Mouse (Mus musculus): ENCODE measurements around the gene Orc4. TPM values are rescaled to one million over a fixed set of nuclear protein-coding genes. Genes with fewer than 3 reads are reported as not detected.
"Not testable (repeated sequence)": the region's sequence is repeated elsewhere in the genome, so short reads cannot be mapped to it uniquely, and the experiment has no call there.

The Orc4 gene
- 10 to 100 TPM; 21.7 to 22.2 TPM for total RNA-seq (2021)
- long read RNA-seq, experiment 1, full-length matches to known transcripts = 6 of 14 reads
- long read RNA-seq, experiment 1, partial matches to known transcripts = 0 of 14 reads
- long read RNA-seq, experiment 1, other reads (novel, unspliced or antisense) = 8 of 14 reads
- long read RNA-seq, experiment 2, full-length matches to known transcripts = 8 of 18 reads
- long read RNA-seq, experiment 2, partial matches to known transcripts = 0 of 18 reads
- long read RNA-seq, experiment 2, other reads (novel, unspliced or antisense) = 10 of 18 reads

GRCm38 (mm10) chr2:48950252-48950315, at the start of gene Orc4:
Gene Orc4, minus strand, starts transcription at chr2:48950277.
- no peak for DNase-seq
- intact Hi-C loops (cut with DNase I; ENCODE audit: low total_unique reads) = no loop called here

DNA sequence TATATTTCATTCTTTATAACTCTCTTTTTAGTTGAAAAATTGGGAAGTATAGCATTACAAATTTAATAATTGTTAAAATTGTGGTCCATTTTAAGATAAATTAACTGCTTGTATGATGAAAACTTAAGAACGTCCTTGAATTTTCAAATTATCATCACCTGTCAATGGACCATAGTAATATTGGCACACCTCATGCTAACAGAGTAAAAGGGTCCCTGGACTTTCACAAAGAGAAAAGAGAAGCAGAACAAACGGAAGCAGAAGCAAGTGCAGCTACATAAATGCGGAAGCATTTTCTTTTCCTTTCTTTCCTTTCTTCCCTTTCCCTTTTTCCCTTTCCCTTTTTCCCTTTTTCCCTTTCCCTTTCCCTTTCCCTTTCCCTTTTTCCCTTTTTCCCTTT, 40.2 kb upstream of the Orc4 start:
- DNase-seq = no peak
- intact Hi-C loops (cut with DNase I; ENCODE audit: low total_unique reads) = no loop called here

DNA sequence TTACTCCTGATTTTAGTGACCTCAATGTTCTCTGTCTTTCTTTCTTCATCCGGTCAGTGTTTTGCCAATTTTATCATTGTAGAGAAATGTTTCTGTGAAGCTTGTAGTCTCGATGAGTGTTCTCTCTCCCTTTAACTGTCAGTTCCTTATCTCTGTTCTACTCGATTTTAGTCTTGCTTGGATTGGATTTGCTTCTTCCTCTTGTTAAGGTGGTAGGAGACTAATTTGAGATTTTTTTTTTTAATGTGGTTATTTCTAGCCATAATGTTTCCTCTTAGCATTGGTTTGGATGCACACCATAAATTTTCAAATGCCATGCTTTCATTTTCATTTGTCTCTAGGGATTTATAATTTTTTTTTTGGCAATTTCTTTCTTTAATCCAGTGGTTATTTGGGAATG, 28.8 kb upstream of the Orc4 start:
- no peak for DNase-seq
- intact Hi-C loops (cut with DNase I; ENCODE audit: low total_unique reads) = no loop called here

GRCm38 (mm10) chr2:48956591-48956990, 6.5 kb upstream of the Orc4 start:
- DNase-seq = no peak
- intact Hi-C loops (cut with DNase I; ENCODE audit: low total_unique reads) = no loop called here

GRCm38 (mm10) chr2:48950316-48950880, 321 bp upstream of the Orc4 start:
- intact Hi-C loops (cut with DNase I; ENCODE audit: low total_unique reads) = no loop called here
- DNase-seq = no peak

- intact Hi-C loops (cut with DNase I; ENCODE audit: low total_unique reads) = no loop called here
- peak; percentile 22 for DNase-seq
Observed at GRCm38 (mm10) chr2:48949743-48950251, 280 bp downstream of the Orc4 start.

DNA sequence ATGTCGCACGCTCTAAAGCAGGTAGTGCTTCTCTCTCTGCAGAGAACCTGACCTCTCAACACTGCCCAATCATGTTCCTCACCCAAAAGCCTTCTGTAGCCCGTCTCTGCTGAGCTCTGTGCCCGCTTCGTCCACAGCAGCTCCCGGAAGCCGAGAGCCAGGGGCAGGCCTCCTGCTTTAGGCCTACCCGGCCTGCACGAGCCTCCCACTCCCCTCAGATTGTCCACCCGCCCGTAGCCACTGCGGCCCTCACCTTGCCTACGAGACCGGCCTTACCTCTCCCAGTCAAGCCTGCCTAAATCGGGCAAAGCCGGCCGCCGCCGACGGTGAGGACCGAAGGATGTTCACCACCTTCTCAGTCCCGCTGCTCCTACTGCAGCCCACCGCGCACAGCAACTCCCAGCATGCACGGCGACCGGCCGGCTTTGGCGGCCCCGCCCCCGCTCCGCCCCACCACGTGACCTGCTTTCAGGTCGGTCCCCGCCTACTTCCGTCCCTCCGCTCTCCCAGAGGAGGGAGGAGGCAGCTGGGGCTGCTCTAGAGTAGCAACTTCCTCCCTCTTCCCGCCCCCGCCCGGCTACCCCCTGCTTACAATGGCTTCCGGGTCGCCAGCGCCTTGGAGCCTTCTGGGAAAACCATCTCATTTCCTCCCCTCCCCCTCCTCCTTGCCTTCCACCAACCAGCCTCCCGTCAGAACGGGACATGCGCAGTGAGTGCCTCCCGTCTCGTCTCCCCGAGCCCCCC, 1.1 kb downstream of the Orc4 start, which contains the start of gene Mbd5:
Gene Mbd5, plus strand, starts transcription at position 668 of the 744 bp plus-strand sequence.
- peak; percentile 100 for DNase-seq

GRCm38 (mm10) chr2:48947761-48948160, 2.3 kb downstream of the Orc4 start:
- no peak for DNase-seq
- intact Hi-C loops (cut with DNase I; ENCODE audit: low total_unique reads) = no loop called here

More for the DNA sequence above, 1.1 kb downstream of the Orc4 start, which contains the start of gene Mbd5:
- intact Hi-C loops (cut with DNase I; ENCODE audit: low total_unique reads) = no loop called here

DNA sequence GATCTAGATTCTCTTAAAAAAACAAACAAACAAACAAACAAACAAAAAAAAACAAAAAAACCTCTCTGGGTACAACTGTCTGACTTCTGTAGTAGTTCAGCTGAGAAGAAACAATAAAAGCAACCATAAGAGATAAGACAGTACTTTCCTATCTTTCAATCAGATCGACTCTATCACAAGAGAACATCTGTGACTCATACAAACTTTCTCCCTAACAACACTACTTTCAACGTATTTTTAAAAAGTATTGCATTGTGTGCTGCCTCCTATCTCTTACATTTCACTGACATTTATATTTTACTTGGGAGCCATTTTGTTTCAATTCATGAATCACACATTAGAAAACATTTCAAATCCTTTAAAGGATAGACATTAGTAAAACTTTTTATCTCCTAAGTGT, 15.0 kb downstream of the Orc4 start:
- intact Hi-C loops (cut with DNase I; ENCODE audit: low total_unique reads) = no loop called here
- DNase-seq = no peak

GRCm38 (mm10) chr2:48915832-48916231, 34.2 kb downstream of the Orc4 start:
- intact Hi-C loops (cut with DNase I; ENCODE audit: low total_unique reads) = no loop called here
- no peak for DNase-seq

DNA sequence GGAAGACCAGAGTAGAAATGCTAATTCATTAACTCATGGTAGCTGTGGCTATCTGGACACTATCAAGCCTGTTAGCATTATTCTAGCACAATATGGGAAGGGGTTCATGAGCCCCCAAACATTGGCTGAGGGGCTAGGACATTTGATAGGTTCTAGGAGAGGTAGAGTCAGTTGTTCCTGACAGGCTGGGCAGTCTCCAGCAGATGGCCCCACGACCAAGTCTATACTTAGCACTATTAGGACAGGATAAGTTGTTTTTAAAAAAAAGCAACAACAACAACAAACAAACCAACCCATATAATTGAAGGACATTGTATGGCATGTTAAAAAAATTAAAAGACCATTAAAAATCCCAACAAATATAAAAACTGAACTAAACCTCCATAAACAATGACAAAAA, 35.9 kb downstream of the Orc4 start:
- DNase-seq = no peak
- intact Hi-C loops (cut with DNase I; ENCODE audit: low total_unique reads) = no loop called here

DNA sequence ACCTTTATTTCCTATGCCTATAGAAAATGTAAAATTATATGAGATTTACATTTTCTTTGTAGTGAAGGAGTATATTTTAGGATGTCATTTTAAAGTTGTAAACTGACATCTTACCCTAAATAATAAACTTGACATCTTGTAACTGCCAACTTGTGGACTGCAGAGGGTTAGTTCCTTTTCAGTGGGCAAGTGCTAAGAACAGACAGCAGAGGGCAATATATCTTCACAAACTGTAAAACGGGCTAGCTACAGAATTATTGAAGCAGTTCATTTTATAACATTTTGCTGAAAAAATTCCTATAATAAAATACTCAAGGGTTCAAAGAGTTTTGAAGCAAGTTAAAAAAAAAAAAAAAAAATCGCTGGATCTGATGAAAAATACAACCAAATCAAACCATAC, 41.2 kb downstream of the Orc4 start:
- DNase-seq = no peak
- intact Hi-C loops (cut with DNase I; ENCODE audit: low total_unique reads) = loop anchor here (5.0 kb wide), 1 partner anchor 408 kb away; no protein-coding TSS in a partner anchor

- intact Hi-C loops (cut with DNase I; ENCODE audit: low total_unique reads) = no loop called here
Observed at GRCm38 (mm10) chr2:48895186-48895585, 54.9 kb downstream of the Orc4 start.

GRCm38 (mm10) chr2:48885945-48886344, 64.1 kb downstream of the Orc4 start:
- DNase-seq = peak; percentile 9
- intact Hi-C loops (cut with DNase I; ENCODE audit: low total_unique reads) = loop anchor here (5.0 to 10.0 kb wide), 3 partner anchors 889 to 1391 kb away; no protein-coding TSS in a partner anchor

More at GRCm38 (mm10) chr2:48895186-48895585, 54.9 kb downstream of the Orc4 start:
- no peak for DNase-seq

DNA sequence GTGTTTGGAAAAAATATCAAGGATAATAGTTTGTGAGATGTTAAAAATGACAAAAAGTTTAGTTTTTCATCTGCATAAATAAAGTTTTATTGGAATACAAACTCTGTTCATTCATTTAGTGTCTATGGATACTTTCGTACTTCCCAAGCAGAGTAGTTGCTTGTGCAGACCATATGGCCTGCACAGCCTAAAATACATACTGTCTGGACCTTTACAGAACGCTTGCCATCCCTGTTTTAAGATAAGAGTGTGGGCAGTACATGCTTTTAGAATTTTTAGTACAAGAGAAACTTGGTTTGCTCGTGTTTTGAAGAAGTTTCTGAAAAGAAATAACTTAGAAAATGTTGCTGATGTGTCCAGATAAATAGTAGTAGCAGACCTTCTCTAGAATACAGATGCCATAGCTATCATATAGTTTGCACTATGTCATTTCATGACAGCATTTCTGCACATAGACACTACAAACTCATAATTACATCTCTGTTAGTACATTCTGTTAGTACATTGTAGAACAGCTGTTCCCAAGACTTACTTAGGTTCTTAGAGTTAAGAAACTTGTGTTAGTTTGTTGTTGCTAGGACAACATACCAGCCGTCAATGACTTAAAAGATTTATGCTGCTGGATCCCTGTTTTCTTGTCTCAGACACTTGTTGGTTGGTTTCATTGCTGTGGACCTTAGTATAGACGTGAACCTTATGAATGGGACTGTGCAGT, 81.7 kb downstream of the Orc4 start:
- no peak for DNase-seq
- intact Hi-C loops (cut with DNase I; ENCODE audit: low total_unique reads) = no loop called here

GRCm38 (mm10) chr2:48865596-48865995, 84.5 kb downstream of the Orc4 start:
- DNase-seq; intact Hi-C loops (cut with DNase I; ENCODE audit: low total_unique reads): not testable (repeated sequence)
